Mouse (Mus musculus) testis, adult 2 months (tissue): ENCODE measurements around the gene Snx29. TPM values are rescaled to one million over a fixed set of nuclear protein-coding genes. Genes with fewer than 3 reads are reported as not detected.

Source experiments
- H3K27ac ChIP-seq: fragments of 200-500 bp; 2 replicates; pipeline ENCODE4 v1.5.1; 2012; ENCODE audit warnings: low read depth, low read length; ENCODE audit not compliant: control insufficient read depth, insufficient read depth
- H3K27me3 ChIP-seq: fragments of 200-500 bp; 2 replicates; pipeline ENCODE4 v1.6.1; 2012; ENCODE audit warnings: mild to moderate bottlenecking, low read length, moderate library complexity; ENCODE audit not compliant: control insufficient read depth, insufficient read depth
- H3K36me3 ChIP-seq: fragments of 200-500 bp; 2 replicates; pipeline ENCODE4 v1.6.1; 2012; ENCODE audit warnings: mild to moderate bottlenecking, low read length; ENCODE audit not compliant: control insufficient read depth, insufficient read depth
- H3K4me1 ChIP-seq: fragments of 200-500 bp; 2 replicates; pipeline ENCODE4 v1.6.1; 2012; ENCODE audit warnings: low read length; ENCODE audit not compliant: control insufficient read depth, insufficient read depth
- H3K4me3 ChIP-seq: fragments of 200-500 bp; 2 replicates; pipeline ENCODE4 v1.5.1; 2012; ENCODE audit warnings: low read depth, mild to moderate bottlenecking, low read length, moderate library complexity, mixed read lengths; ENCODE audit not compliant: control insufficient read depth
- CTCF ChIP-seq: fragments of 200-500 bp; IDR thresholded peaks from 2 replicates; pipeline ENCODE4 v1.5.1; 2012; ENCODE audit warnings: low read depth, mild to moderate bottlenecking, inconsistent platforms, low read length, moderate library complexity; ENCODE audit not compliant: control insufficient read depth, insufficient read depth, insufficient replicate concordance
- POLR2A ChIP-seq: fragments of 200-500 bp; IDR thresholded peaks from 2 replicates; pipeline ENCODE4 v1.6.1; 2012; ENCODE audit warnings: low read depth, mild to moderate bottlenecking, inconsistent platforms, low read length, moderate library complexity; ENCODE audit not compliant: control insufficient read depth
- polyA plus RNA-seq: library from polyadenylated mRNA; depleted of rRNA; stranded (reverse); fragments of >200 nt; gene quantifications from 2 replicates; pipeline ENCODE4 v1.2.3, GENCODE M21; 2012

Gene Snx29
- polyA plus RNA-seq, 1 experiment: 6.1 TPM

- no peak for TF ChIP-seq CTCF
- no peak for TF ChIP-seq POLR2A
- H3K27me3 ChIP-seq: no peaks in the 10 kb centered on the region
These were observed 218.3 kb downstream of the Snx29 start for GRCm38 (mm10) chr16:11540961-11541360.

GRCm38 (mm10) chr16:11541769-11542168 lies 219.1 kb downstream of the Snx29 start:
- Histone ChIP-seq H3K36me3 (no peaks in the 10 kb centered on the region), H3K4me1 (peaks cover 5% of the 10 kb centered on the region; the same call in 1 of the 2 replicates), H3K27me3 (no peaks in the 10 kb centered on the region), H3K4me3 (no peak overlapping the region), H3K27ac (no peak overlapping the region)
- TF ChIP-seq POLR2A (no peak), CTCF (no peak)

More at GRCm38 (mm10) chr16:11540961-11541360, 218.3 kb downstream of the Snx29 start:
- no peaks in the 10 kb centered on the region for H3K36me3 ChIP-seq
- no peak overlapping the region for H3K27ac ChIP-seq
- no peak overlapping the region for H3K4me3 ChIP-seq
- H3K4me1 ChIP-seq: peaks cover 5% of the 10 kb centered on the region; the same call in 1 of the 2 replicates

GRCm38 (mm10) chr16:11550043-11550725 lies 227.5 kb downstream of the Snx29 start:
- H3K27me3 ChIP-seq: no peaks in the 10 kb centered on the region
- no peak overlapping the region for H3K27ac ChIP-seq
- no peak overlapping the region for H3K4me3 ChIP-seq
- TF ChIP-seq POLR2A: no peak
- TF ChIP-seq CTCF: no peak
- H3K4me1 ChIP-seq: no peaks in the 10 kb centered on the region
- H3K36me3 ChIP-seq: no peaks in the 10 kb centered on the region

- H3K4me3 ChIP-seq: no peak overlapping the region
- H3K27me3 ChIP-seq: no peaks in the 10 kb centered on the region
- TF ChIP-seq CTCF: no peak
- no peak for TF ChIP-seq POLR2A
- H3K27ac ChIP-seq: no peak overlapping the region
- H3K4me1 ChIP-seq: no peaks in the 10 kb centered on the region
- H3K36me3 ChIP-seq: no peaks in the 10 kb centered on the region
These were observed 239.0 kb downstream of the Snx29 start for GRCm38 (mm10) chr16:11561714-11562113.

GRCm38 (mm10) chr16:11563846-11564245 lies 241.1 kb downstream of the Snx29 start:
- Histone ChIP-seq H3K27ac (no peak overlapping the region), H3K36me3 (no peaks in the 10 kb centered on the region), H3K4me3 (no peak overlapping the region), H3K4me1 (peaks cover 13% of the 10 kb centered on the region), H3K27me3 (no peaks in the 10 kb centered on the region)
- TF ChIP-seq POLR2A: no peak
- TF ChIP-seq CTCF: no peak

- H3K27ac ChIP-seq: no peak overlapping the region
- H3K4me3 ChIP-seq: no peak overlapping the region
- no peaks in the 10 kb centered on the region for H3K36me3 ChIP-seq
- no peaks in the 10 kb centered on the region for H3K27me3 ChIP-seq
- H3K4me1 ChIP-seq: peaks cover 15% of the 10 kb centered on the region
- TF ChIP-seq CTCF (no peak), POLR2A (no peak)
These were observed 242.4 kb downstream of the Snx29 start for GRCm38 (mm10) chr16:11565126-11565525.

- no peak overlapping the region for H3K27ac ChIP-seq
- H3K27me3 ChIP-seq: no peaks in the 10 kb centered on the region
- peaks cover 15% of the 10 kb centered on the region for H3K4me1 ChIP-seq
- H3K36me3 ChIP-seq: no peaks in the 10 kb centered on the region
- no peak overlapping the region for H3K4me3 ChIP-seq
- no peak for TF ChIP-seq POLR2A
- no peak for TF ChIP-seq CTCF
These were observed 244.9 kb downstream of the Snx29 start for GRCm38 (mm10) chr16:11567594-11567993.

GRCm38 (mm10) chr16:11568095-11568494 lies 245.4 kb downstream of the Snx29 start:
- no peaks in the 10 kb centered on the region for H3K36me3 ChIP-seq
- H3K4me3 ChIP-seq: no peak overlapping the region
- H3K27ac ChIP-seq: no peak overlapping the region
- no peaks in the 10 kb centered on the region for H3K27me3 ChIP-seq
- TF ChIP-seq CTCF (no peak), POLR2A (no peak)
- peaks cover 15% of the 10 kb centered on the region for H3K4me1 ChIP-seq
